Mouse (Mus musculus) limb, embryonic 15.5 days (tissue): ENCODE data around the gene Tnni3. TPM values are rescaled to one million over a fixed set of nuclear protein-coding genes. Genes with fewer than 3 reads are reported as not detected.
A peak's percentile ranks its signal among the peaks of the same experiment; 100 is the strongest.
"Not testable (repeated sequence)": the region's sequence is repeated elsewhere in the genome, so short reads cannot be mapped to it uniquely, and the experiment has no call there.

Source experiments
- ATAC-seq: fragments of 200-750 bp; cut with Nextera tagmentation; 2 replicates; pipeline ENCODE4 v1.8.0; 2017; ENCODE audit warnings: low read depth, moderate TSS enrichment; ENCODE audit not compliant: insufficient number of reproducible peaks, low FRiP score, low TSS enrichment
- H3K27ac ChIP-seq: fragments of 300-500 bp; sonication (generic); 2 replicates; pipeline ENCODE4 v1.5.1; 2015; ENCODE audit warnings: moderate library complexity, mild to moderate bottlenecking, inconsistent platforms
- H3K27me3 ChIP-seq: fragments of 300-500 bp; sonication (generic); 2 replicates; pipeline ENCODE4 v1.6.1; 2015; ENCODE audit warnings: inconsistent platforms
- H3K36me3 ChIP-seq: fragments of 300-500 bp; sonication (generic); 2 replicates; pipeline ENCODE4 v1.6.1; 2015; ENCODE audit warnings: inconsistent platforms
- H3K4me1 ChIP-seq: fragments of 300-500 bp; sonication (generic); 2 replicates; pipeline ENCODE4 v1.6.1; 2015; ENCODE audit warnings: inconsistent platforms
- H3K4me2 ChIP-seq: fragments of 300-500 bp; sonication (generic); 2 replicates; pipeline ENCODE4 v1.6.1; 2015; ENCODE audit warnings: mild to moderate bottlenecking, inconsistent platforms
- H3K4me3 ChIP-seq: fragments of 300-500 bp; sonication (generic); 2 replicates; pipeline ENCODE4 v1.5.1; 2015; ENCODE audit warnings: mild to moderate bottlenecking, inconsistent platforms
- H3K9ac ChIP-seq: fragments of 300-500 bp; sonication (generic); 2 replicates; pipeline ENCODE4 v1.6.1; 2015; ENCODE audit warnings: inconsistent platforms
- H3K9me3 ChIP-seq: fragments of 300-500 bp; sonication (generic); 2 replicates; pipeline ENCODE4 v1.6.1; 2016; ENCODE audit warnings: inconsistent platforms
- WGBS: fragments of 180-500 bp; shearing (Covaris S2); methylation state at CpG from one replicate; pipeline ENCODE4 v1.1.7; 2015; 5-methylcytosine and 5-hydroxymethylcytosine counted together
- polyA plus RNA-seq: library from polyadenylated mRNA; unstranded; fragments of >200 nt; fragmentation: Nextera tagmentation; extraction: Ambion mirVana; gene quantifications from 2 replicates; pipeline ENCODE4 v1.2.1, GENCODE M21; 2015

Gene Tnni3
- polyA plus RNA-seq, 1 experiment from 2014 or later, result 4.7 TPM

DNA sequence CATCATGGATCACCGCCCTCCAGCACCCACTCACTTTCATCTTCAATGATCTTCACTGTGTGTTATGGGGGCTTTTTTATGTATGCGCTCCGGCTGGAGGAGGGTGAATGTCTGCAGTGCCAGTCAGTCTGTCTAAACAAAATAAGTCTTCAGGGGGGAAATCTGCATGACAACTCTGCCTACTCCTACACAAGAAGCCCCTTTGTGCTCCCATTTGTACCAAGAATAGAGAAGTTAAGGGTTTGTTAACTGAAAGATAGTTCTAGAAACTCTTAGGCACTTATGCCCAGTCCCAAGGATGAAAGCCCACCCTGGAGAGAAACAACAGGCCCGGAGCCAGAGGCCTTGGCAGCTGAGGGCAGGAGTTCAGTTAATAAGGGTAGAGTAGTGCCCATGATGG lies 12.3 kb upstream of the Tnni3 start:
- no peak overlapping the region for H3K27ac ChIP-seq
- H3K4me2 ChIP-seq, result no peak overlapping the region
- no peak for ATAC-seq
- H3K9ac ChIP-seq, result no peak overlapping the region
- H3K9me3 ChIP-seq, result no peaks in the 10 kb centered on the region
- H3K4me1 ChIP-seq, result peaks cover 12% of the 10 kb centered on the region
- H3K27me3 ChIP-seq, result 0 out of 2 replicates have a peak, but pooled peaks cover 4% of the 10 kb centered on the region
- H3K36me3 ChIP-seq, result no peaks in the 10 kb centered on the region
- no peak overlapping the region for H3K4me3 ChIP-seq
- 90% methylated on average over 4 of the region's 4 CpGs for WGBS

DNA sequence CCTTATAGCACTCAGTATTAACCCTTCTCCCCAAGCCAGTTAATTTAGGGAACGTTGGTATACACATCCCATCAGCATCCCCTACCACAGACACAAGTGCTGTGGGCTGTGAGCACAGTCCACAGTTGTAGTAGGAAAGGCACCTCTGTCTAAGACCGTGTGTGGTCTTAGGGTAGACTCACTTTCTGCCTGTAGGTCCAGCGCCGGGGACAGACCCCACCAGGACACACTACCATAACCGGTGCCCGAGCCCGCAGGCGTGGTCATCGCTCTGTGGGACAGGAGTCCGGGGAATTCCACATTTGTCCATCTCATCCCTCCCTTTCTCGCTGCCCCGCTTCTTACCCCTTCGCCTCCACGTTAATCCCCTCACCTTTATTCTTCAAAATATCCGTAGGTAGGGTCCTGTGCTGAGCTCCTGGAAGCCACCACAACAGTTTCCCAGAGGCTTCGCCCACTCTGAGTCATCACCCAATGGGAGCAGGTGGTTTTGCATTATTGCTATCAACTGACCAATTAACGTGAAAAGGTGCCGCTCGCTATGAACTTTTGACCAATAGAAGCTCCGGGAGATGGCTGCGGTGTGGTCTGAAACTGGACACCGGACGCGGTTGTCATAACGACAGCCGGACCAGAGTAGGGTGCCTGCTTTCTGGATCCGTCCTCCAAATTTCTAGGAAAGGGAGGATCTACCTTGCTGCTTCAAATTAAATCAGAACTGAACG lies 8.1 kb upstream of the Tnni3 start, which contains the start of gene Dnaaf3:
Dnaaf3 (minus strand) TSS at position 449 of the 725 bp plus-strand sequence.
- Histone ChIP-seq H3K4me3 (peak within 1 kb of the TSS; percentile 37), H3K36me3 (no peaks in the 10 kb centered on the region), H3K27ac (no peak within 1 kb of the TSS), H3K27me3 (0 out of 2 replicates have a peak, but pooled peaks cover 4% of the 10 kb centered on the region), H3K9ac (no peak within 1 kb of the TSS; the same call in 1 of the 2 replicates), H3K9me3 (no peaks in the 10 kb centered on the region), H3K4me2 (peak within 1 kb of the TSS; percentile 54), H3K4me1 (peaks cover 15% of the 10 kb centered on the region)
- WGBS, result 3% methylated on average over 28 of the region's 28 CpGs
- peak; percentile 69 for ATAC-seq

- 30% methylated on average over 8 of the region's 8 CpGs for WGBS
Measured at GRCm38 (mm10) chr7:4530166-4530565, 6.1 kb upstream of the Tnni3 start.

DNA sequence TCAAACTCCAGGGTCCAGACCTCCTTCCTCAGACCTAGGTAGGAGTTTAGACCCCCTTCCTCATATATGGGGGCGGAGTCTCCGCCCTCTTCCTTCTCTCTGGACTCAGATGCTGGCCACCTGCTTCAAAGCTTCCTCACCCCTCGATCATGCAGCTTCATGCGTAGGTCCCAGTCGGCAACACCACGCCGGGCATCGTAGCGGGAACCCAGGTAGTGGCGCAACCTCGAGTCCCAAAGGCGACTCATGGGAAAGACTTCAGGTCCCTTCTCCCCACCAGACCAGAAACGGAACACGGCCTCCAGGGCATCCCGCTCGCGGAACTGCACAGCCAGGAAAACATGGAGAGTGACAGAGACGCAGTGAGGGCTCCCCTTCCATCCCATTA lies 3.3 kb upstream of the Tnni3 start:
- Histone ChIP-seq H3K9ac (no peak overlapping the region), H3K4me3 (peak overlapping the region; percentile 40)
- no peak for ATAC-seq

More at GRCm38 (mm10) chr7:4530166-4530565, 6.1 kb upstream of the Tnni3 start:
- H3K27me3 ChIP-seq, H3K36me3 ChIP-seq, H3K4me2 ChIP-seq, ATAC-seq, H3K9ac ChIP-seq, H3K27ac ChIP-seq, H3K4me3 ChIP-seq, H3K9me3 ChIP-seq: not testable (repeated sequence)
- peaks cover 28% of the 10 kb centered on the region for H3K4me1 ChIP-seq

DNA sequence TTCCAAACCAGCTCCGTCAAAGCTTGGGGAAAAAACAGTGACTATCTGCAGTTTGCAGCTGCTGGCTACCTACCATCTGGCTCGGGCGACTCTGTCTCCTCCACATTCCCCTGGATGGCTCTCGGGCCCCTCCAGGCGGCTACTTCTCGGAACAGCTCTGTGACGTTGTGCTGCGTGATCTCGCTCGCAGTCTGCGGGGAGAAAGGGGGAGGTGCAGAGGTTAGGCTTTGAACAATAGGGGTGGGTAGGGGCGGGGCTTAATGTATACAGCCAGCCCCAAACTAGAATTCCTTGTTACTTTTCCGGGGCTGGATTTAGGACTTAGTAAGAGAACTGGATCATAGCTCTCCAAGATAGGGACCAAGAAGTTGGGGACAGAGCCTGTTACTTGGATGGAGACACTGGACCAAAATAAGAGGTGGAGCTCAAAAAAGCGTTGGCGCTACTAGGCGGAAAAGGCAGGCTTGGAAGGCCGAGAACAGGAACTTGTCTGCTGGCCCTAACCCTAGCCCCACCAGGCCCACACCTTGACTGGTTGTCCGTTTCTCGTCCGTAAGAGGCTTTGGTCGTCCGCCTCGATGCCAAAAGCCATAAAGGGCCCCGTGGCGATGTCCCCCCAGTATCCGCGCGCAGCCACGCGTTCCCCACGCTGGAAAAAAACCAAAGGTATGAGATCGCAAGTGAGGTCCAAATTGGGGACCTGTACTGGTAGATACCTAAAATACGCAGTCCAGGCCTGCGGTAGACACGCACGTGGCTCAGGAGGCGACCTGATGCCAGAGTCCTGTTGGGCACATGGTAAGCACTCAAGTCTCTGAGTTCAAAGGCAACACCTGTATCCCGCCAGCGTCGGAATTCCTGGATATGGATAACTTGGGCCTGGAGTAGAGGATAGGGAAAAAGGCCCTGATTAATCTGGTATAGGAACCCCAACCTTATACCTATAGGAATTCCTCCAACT lies 2.6 kb upstream of the Tnni3 start:
- peak; percentile 85 for ATAC-seq

More for the DNA sequence above, 3.3 kb upstream of the Tnni3 start:
- Histone ChIP-seq H3K27me3 (0 out of 2 replicates have a peak, but pooled peaks cover 4% of the 10 kb centered on the region), H3K27ac (no peak overlapping the region), H3K4me2 (peak overlapping the region; percentile 66), H3K9me3 (no peaks in the 10 kb centered on the region), H3K4me1 (peaks cover 26% of the 10 kb centered on the region), H3K36me3 (no peaks in the 10 kb centered on the region)
- WGBS, result 50% methylated on average over 18 of the region's 18 CpGs

DNA sequence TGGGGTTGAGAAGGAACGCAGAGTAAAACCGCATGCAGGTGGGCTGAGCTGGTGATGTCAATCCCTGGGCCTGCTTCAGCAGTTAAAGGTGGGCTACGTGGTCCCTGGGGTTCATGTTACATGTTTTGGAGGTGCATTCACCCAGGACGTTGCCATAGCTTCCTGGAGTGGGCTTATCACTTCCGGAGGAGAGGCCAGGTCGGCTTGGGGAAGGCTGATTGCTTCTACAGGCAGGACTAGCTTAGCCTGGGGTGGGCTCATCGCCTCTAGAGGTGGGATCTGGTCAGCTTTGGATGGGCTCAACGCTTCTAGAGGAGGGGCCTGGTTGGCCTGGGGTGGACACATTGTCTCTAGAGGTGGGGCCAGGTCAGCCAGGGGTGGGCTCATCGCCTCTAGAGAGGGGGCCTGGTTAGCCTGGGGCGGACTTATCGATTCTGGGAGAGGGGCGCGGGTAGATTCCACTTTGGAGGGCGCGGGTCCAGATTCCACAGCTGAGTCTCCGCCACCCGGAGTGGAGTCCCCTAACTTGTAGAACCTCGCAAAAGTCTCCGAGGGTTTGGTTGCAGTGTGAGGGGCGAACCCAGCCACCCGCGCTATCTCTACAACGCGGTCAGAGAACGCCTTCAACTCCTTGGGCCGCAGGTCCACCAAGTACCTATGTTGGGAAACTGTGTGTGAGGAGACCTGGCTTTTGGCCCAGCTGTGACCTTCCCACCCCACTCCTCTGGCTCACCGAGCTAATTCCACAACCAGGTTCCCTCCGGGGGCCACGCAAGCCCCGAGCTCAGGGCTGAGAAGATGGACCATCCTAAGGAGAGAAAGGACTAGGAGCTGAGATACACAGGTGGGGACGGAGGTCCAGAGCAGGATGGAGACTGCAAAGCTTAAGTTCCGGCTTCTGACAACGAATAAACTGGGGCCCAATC lies 561 bp downstream of the Tnni3 start:
- Histone ChIP-seq H3K36me3 (no peaks in the 10 kb centered on the region), H3K9ac (no peak overlapping the region), H3K4me3 (no peak overlapping the region), H3K9me3 (no peaks in the 10 kb centered on the region), H3K4me1 (peaks cover 28% of the 10 kb centered on the region), H3K4me2 (no peak overlapping the region), H3K27me3 (0 out of 2 replicates have a peak, but pooled peaks cover 4% of the 10 kb centered on the region), H3K27ac (no peak overlapping the region)
- 87% methylated on average over 33 of the region's 33 CpGs for WGBS
- no peak for ATAC-seq

More for the DNA sequence above, 2.6 kb upstream of the Tnni3 start:
- H3K9ac ChIP-seq, result peak overlapping the region; percentile 31; the same call in 1 of the 2 replicates
- H3K27me3 ChIP-seq, result no peaks in the 10 kb centered on the region
- H3K27ac ChIP-seq, result peak overlapping the region; percentile 57
- peak overlapping the region; percentile 66 for H3K4me2 ChIP-seq
- peaks cover 19% of the 10 kb centered on the region for H3K4me1 ChIP-seq
- H3K4me3 ChIP-seq, result peak overlapping the region; percentile 40
- H3K36me3 ChIP-seq, result no peaks in the 10 kb centered on the region
- H3K9me3 ChIP-seq, result no peaks in the 10 kb centered on the region
- WGBS, result 23% methylated on average over 40 of the region's 40 CpGs

GRCm38 (mm10) chr7:4522292-4522691 lies 1.7 kb downstream of the Tnni3 start:
- no peak for ATAC-seq
- no peaks in the 10 kb centered on the region for H3K36me3 ChIP-seq
- H3K27ac ChIP-seq, result no peak overlapping the region
- no peaks in the 10 kb centered on the region for H3K9me3 ChIP-seq
- H3K4me1 ChIP-seq, result peaks cover 26% of the 10 kb centered on the region
- no peak overlapping the region for H3K4me2 ChIP-seq
- H3K9ac ChIP-seq, result no peak overlapping the region
- H3K27me3 ChIP-seq, result 0 out of 2 replicates have a peak, but pooled peaks cover 4% of the 10 kb centered on the region
- H3K4me3 ChIP-seq, result no peak overlapping the region
- WGBS, result 83% methylated on average over 6 of the region's 6 CpGs

DNA sequence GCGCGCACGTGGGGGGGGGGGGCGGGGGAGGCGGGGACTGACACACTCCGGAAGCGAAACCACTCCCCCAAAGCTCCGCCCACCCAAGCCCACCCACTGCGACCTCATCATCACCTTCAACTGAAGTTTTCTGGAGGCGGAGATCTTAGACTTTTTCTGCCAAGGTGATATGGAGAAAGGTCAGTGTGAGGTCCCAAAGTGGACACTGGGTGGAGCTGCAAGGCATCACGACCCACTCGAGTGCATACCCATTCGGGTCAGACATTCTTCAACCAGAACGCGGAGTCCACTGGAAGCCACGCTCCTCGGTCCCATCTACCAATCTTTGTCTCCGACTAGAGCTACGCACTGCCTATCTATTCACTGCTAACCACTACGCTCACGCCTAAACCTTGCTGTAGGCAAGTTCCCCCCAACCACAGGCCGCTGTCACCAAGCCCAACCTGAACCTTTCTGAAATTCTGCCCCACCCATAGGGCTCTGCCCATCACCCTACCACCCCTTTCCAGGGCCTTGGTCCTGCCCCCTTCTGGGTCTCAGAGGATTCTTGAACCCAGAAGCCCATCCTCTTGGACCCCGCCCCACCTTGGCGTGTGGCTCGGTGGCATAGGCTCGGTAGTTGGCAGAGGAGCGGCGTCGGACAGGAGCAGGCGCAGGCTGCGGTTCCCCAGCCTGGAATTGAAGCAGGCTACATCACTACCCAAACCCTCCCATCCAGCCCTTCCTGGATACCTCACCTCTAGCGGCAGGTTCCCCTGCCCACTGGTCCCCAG lies 2.6 kb downstream of the Tnni3 start:
- peaks cover 17% of the 10 kb centered on the region for H3K4me1 ChIP-seq
- H3K9me3 ChIP-seq, result no peaks in the 10 kb centered on the region
- no peak for ATAC-seq
- 0 out of 2 replicates have a peak, but pooled peaks cover 4% of the 10 kb centered on the region for H3K27me3 ChIP-seq
- H3K27ac ChIP-seq, result no peak overlapping the region
- no peaks in the 10 kb centered on the region for H3K36me3 ChIP-seq
- H3K9ac ChIP-seq, result no peak overlapping the region
- H3K4me2 ChIP-seq, result peak overlapping the region; percentile 45
- WGBS, result 34% methylated on average over 32 of the region's 32 CpGs
- peak overlapping the region; percentile 26 for H3K4me3 ChIP-seq

- H3K9ac ChIP-seq, result no peak overlapping the region
- H3K4me3 ChIP-seq, result no peak overlapping the region
- H3K9me3 ChIP-seq, result no peaks in the 10 kb centered on the region
- H3K4me1 ChIP-seq, result peaks cover 17% of the 10 kb centered on the region; the same call in 1 of the 2 replicates
- no peaks in the 10 kb centered on the region for H3K36me3 ChIP-seq
- 67% methylated on average over 1 of the region's 1 CpGs for WGBS
- no peak overlapping the region for H3K4me2 ChIP-seq
- H3K27me3 ChIP-seq, result 0 out of 2 replicates have a peak, but pooled peaks cover 4% of the 10 kb centered on the region
- no peak for ATAC-seq
- no peak overlapping the region for H3K27ac ChIP-seq
Measured at GRCm38 (mm10) chr7:4518487-4518886, 5.5 kb downstream of the Tnni3 start.

DNA sequence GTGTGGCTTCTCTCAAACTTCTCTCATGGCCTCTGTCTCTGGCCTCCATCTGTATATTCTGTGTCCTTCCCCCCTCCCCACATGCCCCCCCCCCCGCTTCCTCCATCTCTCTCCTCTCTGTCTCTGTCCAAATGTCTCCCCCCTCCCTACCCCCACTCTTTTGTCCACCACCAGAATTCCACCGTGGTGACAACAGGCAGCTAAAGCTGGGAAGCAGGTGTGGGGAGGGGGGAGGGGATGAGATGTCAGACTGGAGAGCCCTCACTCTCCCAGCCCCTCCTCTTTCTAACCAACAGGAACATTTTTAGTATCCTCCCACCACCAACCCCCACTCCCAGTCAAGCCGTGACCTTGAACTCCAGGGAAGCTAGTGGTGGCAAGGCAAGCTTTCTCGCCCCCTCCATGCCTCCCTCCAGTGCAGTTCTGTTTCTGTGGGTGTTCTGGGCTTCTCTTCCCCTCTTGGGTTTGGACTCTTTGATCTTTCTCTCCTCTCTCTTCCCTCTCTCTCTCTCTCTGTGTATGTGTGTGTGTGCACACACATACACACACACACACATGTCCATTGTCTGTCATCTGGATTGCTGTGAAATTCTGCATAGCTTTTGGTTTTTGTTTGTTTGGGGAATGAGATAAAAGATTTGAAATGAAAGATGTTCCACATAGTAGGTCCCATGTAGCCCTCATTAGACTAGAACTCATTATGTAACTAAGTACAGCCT lies 7.5 kb downstream of the Tnni3 start, which contains the start of gene Tnnt1:
Tnnt1 (minus strand) TSS at position 51 of the 719 bp plus-strand sequence.
- Histone ChIP-seq H3K4me1 (peaks cover 17% of the 10 kb centered on the region; the same call in 1 of the 2 replicates), H3K27ac (peak within 1 kb of the TSS; percentile 48), H3K36me3 (no peaks in the 10 kb centered on the region), H3K4me3 (0 out of 2 replicates have a peak within 1 kb of the TSS, but pooled peaks have one; percentile 1), H3K4me2 (no peak within 1 kb of the TSS), H3K27me3 (0 out of 2 replicates have a peak, but pooled peaks cover 4% of the 10 kb centered on the region), H3K9ac (no peak within 1 kb of the TSS), H3K9me3 (no peaks in the 10 kb centered on the region)
- no peak for ATAC-seq
- 22% methylated on average over 3 of the region's 4 CpGs for WGBS
